Mouse (Mus musculus) adrenal gland, adult 18-20 months (tissue): ENCODE results near the gene Afp. TPM values are rescaled to one million over a fixed set of nuclear protein-coding genes. Genes with fewer than 3 reads are reported as not detected.

Source experiments
- DNase-seq, 2 experiments: peaks; one replicate each; pipeline ENCODE4 v3.0.0; 2021 to 2022; ENCODE audit warnings: low spot score in 2 of 2
- total RNA-seq, 2 experiments: library from RNA; stranded (reverse); gene quantifications; 1 replicate in 1 of 2; 2 replicates in 1 of 2; pipeline ENCODE4 v1.2.3; 2021

Gene Afp
- total RNA-seq, 2 experiments from 2014 or later: not detected

DNA sequence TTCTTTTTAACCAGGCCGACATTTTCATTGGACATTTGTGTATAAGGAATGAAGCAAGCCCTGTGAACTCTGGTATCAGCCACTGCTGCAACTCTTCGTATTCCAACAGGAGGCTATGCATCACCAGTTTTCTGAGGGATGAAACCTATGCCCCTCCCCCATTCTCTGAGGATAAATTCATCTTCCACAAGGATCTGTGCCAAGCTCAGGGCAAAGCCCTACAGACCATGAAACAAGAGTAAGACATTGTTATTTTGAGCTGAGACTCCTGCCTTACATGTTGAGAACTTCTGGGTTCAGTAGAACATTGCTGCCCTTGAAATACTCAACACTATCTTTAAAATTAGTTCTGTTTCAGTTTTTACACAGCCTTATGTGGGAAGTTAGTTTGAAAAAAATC lies 16.0 kb downstream of the Afp start:
- no peak for DNase-seq

DNA sequence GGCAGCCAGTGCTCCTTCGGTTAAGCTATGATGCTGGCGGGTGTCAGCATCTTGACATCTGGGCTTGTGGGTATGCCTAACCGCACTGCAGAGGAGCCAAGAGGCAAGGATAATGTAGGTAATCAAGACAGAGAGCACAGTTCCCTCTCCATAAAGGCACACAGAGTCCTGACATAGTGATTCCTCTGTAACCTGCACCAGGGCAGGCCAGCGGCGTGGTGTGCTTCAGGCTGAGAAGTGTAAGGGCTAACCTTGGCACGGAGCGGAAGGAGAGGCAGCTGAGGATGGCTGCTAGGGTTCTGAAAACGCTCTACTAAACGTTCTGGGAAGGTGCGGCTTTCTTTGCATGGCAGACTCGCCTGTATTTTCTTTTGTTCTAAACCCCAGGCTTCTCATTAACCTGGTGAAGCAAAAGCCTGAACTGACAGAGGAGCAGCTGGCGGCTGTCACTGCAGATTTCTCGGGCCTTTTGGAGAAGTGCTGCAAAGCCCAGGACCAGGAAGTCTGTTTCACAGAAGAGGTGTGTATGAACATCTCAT lies 16.9 kb downstream of the Afp start:
- DNase-seq: no peak

DNA sequence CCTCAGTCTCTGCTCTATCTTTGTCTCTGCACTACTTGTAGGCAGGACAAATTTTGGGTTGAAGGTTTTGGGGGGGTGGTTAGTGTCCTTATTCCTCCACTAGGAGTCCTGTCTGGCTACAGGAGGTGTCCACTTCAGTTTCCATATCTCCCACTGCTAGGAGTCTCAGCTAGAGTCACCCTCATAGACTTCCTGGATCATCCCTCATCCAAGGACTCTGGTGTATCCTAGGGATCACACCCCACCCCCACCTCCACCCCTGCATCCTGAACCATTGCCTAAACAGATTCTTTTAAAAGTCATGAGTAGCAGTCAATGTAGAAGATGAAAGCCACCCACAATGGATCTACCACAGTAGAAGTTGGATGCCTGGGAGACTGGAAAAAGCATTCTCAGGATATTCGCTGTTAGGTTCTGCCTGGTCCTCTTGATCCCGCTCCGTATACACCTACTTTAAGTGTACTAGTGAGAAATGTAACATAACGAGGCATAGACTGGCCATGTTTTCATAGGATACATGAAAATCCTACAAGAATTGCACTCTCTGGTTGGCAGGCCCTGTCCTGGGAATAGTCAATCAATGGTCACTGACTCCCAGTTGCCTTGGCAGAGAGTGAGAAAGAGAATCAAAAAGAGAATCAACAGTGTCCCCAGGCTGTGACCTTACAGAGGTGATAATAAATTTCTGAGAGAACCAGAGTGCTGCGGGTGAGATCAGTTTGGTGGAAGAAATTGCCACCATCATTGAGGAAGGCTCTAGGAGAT lies 19.5 kb downstream of the Afp start:
- DNase-seq: no peak

DNA sequence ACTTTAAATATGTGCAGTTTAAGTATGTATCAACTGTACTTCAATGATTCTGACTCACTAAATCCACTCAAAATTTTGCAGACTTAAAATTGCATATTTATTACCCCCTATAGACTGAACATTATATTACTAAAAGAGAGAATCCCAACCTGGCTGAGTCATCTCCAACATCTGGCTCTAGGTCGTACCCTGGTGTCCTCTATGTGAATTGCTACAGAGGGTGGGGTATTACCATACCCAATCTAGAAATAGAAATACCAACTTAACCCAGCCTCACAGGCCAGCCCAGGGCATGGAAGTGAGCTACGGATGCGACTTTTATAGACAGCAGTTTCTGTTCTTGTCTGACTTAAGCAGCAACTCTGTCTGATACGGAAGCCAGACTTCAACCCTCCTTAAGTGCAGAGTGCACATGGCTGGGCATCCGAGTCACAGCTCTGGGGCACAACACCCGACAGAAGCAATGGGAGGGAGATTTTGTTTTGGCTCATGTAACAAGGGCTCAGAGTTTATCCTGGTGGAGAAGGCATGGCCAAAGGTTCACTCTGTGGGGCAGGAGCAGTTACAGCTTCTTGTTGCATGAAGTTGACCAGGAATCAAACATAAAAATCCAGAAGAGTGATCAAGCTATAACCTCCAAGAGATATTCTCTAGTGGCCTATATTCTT lies 21.9 kb downstream of the Afp start:
- no peak for DNase-seq

DNA sequence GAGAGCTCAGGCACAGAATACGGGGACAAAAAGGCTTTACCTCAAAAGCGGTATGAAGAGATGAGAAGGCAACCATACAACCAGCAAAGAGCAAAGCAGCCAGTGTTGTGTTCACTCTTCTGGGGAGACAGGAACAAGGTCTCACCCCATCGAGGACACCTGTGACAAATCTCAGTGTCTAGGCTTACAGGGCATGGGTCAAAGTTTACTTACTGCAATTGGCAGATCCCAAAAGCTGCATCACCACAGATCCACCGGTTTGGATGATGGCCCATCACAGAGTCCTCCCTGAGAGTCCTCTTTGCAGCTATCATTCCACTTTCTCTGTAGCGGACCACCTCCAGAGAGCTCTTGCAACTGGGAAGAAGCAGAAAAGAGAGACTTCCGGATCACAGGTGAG lies 25.0 kb downstream of the Afp start:
- no peak for DNase-seq

DNA sequence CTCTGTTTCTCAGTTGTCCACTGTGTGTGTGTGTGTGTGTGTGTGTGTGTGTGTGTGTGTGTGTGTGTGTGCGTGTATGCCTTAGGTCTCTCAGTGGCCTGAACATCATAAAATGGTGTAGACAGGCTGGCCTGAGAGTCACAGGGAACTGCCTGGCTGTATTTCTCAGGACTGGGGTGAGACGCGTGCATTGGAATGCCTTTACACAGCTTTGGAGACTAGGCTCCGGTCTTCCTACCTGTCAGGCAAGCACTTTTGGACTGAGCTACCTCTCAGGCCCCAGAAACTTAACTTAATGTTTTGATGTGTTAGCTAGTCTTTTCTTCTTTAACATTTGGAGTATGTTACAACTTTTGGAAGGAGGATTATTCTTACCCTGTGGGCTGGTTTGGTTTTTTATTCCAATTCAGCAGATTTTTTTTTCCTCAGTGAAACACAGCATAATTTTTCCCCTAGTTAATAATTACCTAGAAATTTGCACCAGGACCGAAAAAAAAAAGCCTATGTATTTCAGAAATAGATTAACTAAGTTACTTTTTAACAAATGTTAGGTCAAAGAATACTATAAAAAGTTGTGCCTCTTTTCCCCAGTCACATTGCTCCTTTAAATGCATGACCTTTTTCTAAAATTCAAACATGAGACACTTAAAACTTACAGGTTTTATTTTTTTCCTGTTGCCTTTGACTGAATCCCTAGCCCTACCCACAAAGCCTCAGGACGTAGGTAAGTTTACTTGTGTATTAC lies 28.0 kb downstream of the Afp start, which contains the start of gene Afm:
Gene Afm, plus strand, starts transcription at position 577 of the 745 bp plus-strand sequence.
- no peak for DNase-seq

DNA sequence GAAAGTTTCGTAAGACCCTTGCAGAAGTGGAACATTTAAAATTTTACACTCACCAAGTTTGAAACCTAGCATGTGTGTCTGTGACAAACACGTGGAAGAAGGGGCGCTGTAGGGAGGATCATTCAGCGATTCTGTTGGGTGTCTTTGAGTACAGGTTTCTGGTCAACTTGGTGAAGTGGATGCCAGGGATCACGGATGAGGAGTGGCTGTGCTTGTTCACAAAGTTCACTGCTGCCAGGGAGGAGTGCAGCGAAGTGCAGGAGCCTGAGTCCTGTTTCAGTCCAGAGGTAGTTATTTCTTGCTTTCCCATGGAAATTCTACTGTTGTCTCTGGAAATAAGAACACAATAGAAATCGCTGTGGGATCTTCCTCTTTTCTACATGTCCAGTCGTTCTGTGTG lies 60.7 kb downstream of the Afp start:
- no peak for DNase-seq

DNA sequence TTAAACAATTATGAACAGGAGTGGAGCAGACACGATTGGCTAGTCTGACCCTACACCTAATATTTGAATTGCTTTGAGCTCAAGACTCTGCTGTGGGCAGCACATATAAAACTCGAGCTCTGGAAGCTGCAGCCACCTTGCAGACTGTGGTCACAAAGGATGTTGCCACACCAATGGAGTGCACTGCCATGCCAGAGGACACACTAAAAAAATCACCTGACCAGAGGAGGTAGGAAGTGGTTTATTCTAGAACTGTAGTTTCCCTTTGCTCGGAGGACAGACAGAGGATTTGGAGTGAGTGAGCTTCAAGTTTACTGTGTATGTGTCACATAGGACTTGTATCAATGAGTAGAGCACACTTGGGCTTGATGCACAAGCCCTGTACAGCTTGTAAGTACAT lies 65.5 kb downstream of the Afp start:
- no peak for DNase-seq

Other genes with a start within 250 kb of the Afp start
- 10 to 100 TPM; 75.6 to 89.5 TPM for gene Ankrd17, start 124.2 kb upstream of the Afp start, total RNA-seq
- gene Gm9958, start 123.5 kb upstream of the Afp start, total RNA-seq: 1 to 10 TPM; 2.5 to 2.9 TPM
- 10 to 100 TPM in 1 of 2 experiments, 1 to 10 TPM in 1; 1.3 to 11.4 TPM for gene Alb, start 29.8 kb upstream of the Afp start, total RNA-seq
- under 1 TPM in 1 of 2 experiments, not detected in 1; 0.13 TPM for gene Afm, start 28.2 kb downstream of the Afp start, total RNA-seq
- not detected for gene 5830473C10Rik, start 70.4 kb downstream of the Afp start, total RNA-seq
- gene Rassf6, start 149.9 kb downstream of the Afp start, total RNA-seq: 1 to 10 TPM; 3.7 to 7.4 TPM